Mouse (Mus musculus) thymus, postnatal 14 days (tissue): ENCODE results near the gene Gpr173.
"Not testable (repeated sequence)": the region's sequence is repeated elsewhere in the genome, so short reads cannot be mapped to it uniquely, and the experiment has no call there.

Source experiments
- DNase-seq: peaks from one replicate; pipeline ENCODE4 v3.0.0; 2021

Gpr173 gene

GRCm38 (mm10) chrX:152368397-152369273 is at the start of gene Gpr173:
TSS of gene Gpr173 (minus strand) at chrX:152368704.
- no peak for DNase-seq

- DNase-seq = no peak
Measured at GRCm38 (mm10) chrX:152403251-152403650, 34.7 kb upstream of the Gpr173 start.

GRCm38 (mm10) chrX:152400096-152400495 is 31.6 kb upstream of the Gpr173 start:
- no peak for DNase-seq

GRCm38 (mm10) chrX:152368054-152368396 is 479 bp downstream of the Gpr173 start:
- no peak for DNase-seq

- no peak for DNase-seq
Measured at GRCm38 (mm10) chrX:152366418-152366817, 2.1 kb downstream of the Gpr173 start.

GRCm38 (mm10) chrX:152352553-152353153 is 15.9 kb downstream of the Gpr173 start:
- peak; percentile 41 for DNase-seq

- DNase-seq = no peak
Measured at GRCm38 (mm10) chrX:152347041-152347440, 21.5 kb downstream of the Gpr173 start.

GRCm38 (mm10) chrX:152346587-152346986 is 21.9 kb downstream of the Gpr173 start:
- DNase-seq = no peak

GRCm38 (mm10) chrX:152342903-152343302 is 25.6 kb downstream of the Gpr173 start:
- DNase-seq = no peak

GRCm38 (mm10) chrX:152342358-152342901 is 26.1 kb downstream of the Gpr173 start, which contains the start of gene Tspyl2:
TSS of gene Tspyl2 (minus strand) at chrX:152342425.
- DNase-seq = peak; percentile 93

- DNase-seq = no peak
Measured at GRCm38 (mm10) chrX:152341496-152341895, 27.0 kb downstream of the Gpr173 start.

GRCm38 (mm10) chrX:152336546-152337332 is 31.8 kb downstream of the Gpr173 start:
- peak; percentile 81 for DNase-seq

GRCm38 (mm10) chrX:152336123-152336522 is 32.4 kb downstream of the Gpr173 start:
- DNase-seq = not testable (repeated sequence)

GRCm38 (mm10) chrX:152329400-152329799 is 39.1 kb downstream of the Gpr173 start:
- not testable (repeated sequence) for DNase-seq

- DNase-seq = no peak
Measured at GRCm38 (mm10) chrX:152327689-152328052, 40.8 kb downstream of the Gpr173 start.

- DNase-seq = peak; percentile 71
Measured at GRCm38 (mm10) chrX:152326996-152327688, 41.4 kb downstream of the Gpr173 start, which contains the start of gene Kantr. TSS of gene Kantr (minus strand) at chrX:152327495.

- DNase-seq = peak; percentile 27
Measured at GRCm38 (mm10) chrX:152323584-152323983, 44.9 kb downstream of the Gpr173 start.

GRCm38 (mm10) chrX:152322776-152323175 is 45.7 kb downstream of the Gpr173 start:
- no peak for DNase-seq

GRCm38 (mm10) chrX:152320535-152320934 is 48.0 kb downstream of the Gpr173 start:
- DNase-seq = no peak

- DNase-seq = peak; percentile 37
Measured at GRCm38 (mm10) chrX:152307942-152308341, 60.6 kb downstream of the Gpr173 start.

- DNase-seq = no peak
Measured at GRCm38 (mm10) chrX:152307371-152307770, 61.1 kb downstream of the Gpr173 start.

GRCm38 (mm10) chrX:152306224-152306623 is 62.3 kb downstream of the Gpr173 start:
- DNase-seq = no peak
